Mouse (Mus musculus): ENCODE measurements around the gene Rps26. TPM values are rescaled to one million over a fixed set of nuclear protein-coding genes. Genes with fewer than 3 reads are reported as not detected.
"Not testable (repeated sequence)": the region's sequence is repeated elsewhere in the genome, so short reads cannot be mapped to it uniquely, and the experiment has no call there.

Rps26 gene
- polyA plus RNA-seq, 2 experiments: 1,177 to 1,662 TPM

GRCm38 (mm10) chr10:128621986-128622520 lies 4.5 kb downstream of the Rps26 start:
- 67% methylated on average over 3 of the region's 3 CpGs for WGBS
- no peak for DNase-seq (ENCODE audit: low spot score)
- 0 out of 2 replicates have a peak, but pooled peaks cover 5% of the 10 kb centered on the region for H3K4me1 ChIP-seq (ENCODE audit: control insufficient read depth, insufficient read depth, low read length)

DNA sequence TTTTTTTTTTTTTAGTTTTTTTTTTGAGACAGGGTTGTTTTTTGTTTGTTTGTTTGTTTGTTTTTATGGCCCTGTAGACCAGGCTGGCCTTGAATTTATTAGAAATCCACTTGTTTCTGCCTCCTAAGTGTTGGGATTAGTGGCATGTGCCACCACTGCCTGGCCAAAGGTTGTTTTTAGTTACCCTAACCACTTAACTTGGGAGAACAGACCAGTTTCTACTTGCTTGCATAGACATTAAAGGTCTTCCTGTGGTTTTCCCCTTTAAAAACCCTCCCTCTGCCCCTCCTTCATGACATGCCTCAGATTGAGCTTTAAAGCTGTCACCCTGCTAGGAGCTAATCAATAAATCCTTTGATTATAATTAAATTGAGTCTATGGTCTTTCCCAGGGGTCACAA lies 6.3 kb downstream of the Rps26 start:
- Histone ChIP-seq H3K9me3 (ENCODE audit: control insufficient read depth, low read length) (no peaks in the 10 kb centered on the region), H3K36me3 (ENCODE audit: control insufficient read depth, insufficient read depth, low read length) (peaks cover 25% of the 10 kb centered on the region), H3K9ac (ENCODE audit: low read depth, low read length, severe bottlenecking) (no peak overlapping the region), H3K4me1 (ENCODE audit: control insufficient read depth, insufficient read depth, low read length) (0 out of 2 replicates have a peak, but pooled peaks cover 2% of the 10 kb centered on the region), H3K27me3 (ENCODE audit: control insufficient read depth, insufficient read depth, low read length) (no peaks in the 10 kb centered on the region), H3K4me3 (replicated peaks; ENCODE audit: low read length) (no peak overlapping the region), H3K27ac (replicated peaks; ENCODE audit: low read depth, low read length) (no peak overlapping the region), H3K4me2 (replicated peaks; ENCODE audit: low read depth, low read length, severe bottlenecking) (no peak overlapping the region)
- no peak for TF ChIP-seq POLR2A (IDR thresholded peaks at IDR 0.05; ENCODE audit: borderline replicate concordance, extremely low read depth, insufficient read depth, insufficient read length)
- DNase-seq (ENCODE audit: low spot score) (no peak), ATAC-seq (ENCODE audit: low FRiP score, low read depth) (no peak)

More at GRCm38 (mm10) chr10:128621986-128622520, 4.5 kb downstream of the Rps26 start:
- Histone ChIP-seq H3K27ac (replicated peaks; ENCODE audit: low read depth, low read length) (no peak overlapping the region), H3K36me3 (ENCODE audit: control insufficient read depth, insufficient read depth, low read length) (peaks cover 26% of the 10 kb centered on the region), H3K9ac (ENCODE audit: low read depth, low read length, severe bottlenecking) (no peak overlapping the region), H3K9me3 (ENCODE audit: control insufficient read depth, low read length) (no peaks in the 10 kb centered on the region), H3K4me2 (replicated peaks; ENCODE audit: low read depth, low read length, severe bottlenecking) (no peak overlapping the region), H3K27me3 (ENCODE audit: control insufficient read depth, insufficient read depth, low read length) (no peaks in the 10 kb centered on the region), H3K4me3 (replicated peaks; ENCODE audit: low read length) (no peak overlapping the region)
- no peak for TF ChIP-seq POLR2A (IDR thresholded peaks at IDR 0.05; ENCODE audit: borderline replicate concordance, extremely low read depth, insufficient read depth, insufficient read length)
- ATAC-seq (ENCODE audit: low FRiP score, low read depth): no peak

DNA sequence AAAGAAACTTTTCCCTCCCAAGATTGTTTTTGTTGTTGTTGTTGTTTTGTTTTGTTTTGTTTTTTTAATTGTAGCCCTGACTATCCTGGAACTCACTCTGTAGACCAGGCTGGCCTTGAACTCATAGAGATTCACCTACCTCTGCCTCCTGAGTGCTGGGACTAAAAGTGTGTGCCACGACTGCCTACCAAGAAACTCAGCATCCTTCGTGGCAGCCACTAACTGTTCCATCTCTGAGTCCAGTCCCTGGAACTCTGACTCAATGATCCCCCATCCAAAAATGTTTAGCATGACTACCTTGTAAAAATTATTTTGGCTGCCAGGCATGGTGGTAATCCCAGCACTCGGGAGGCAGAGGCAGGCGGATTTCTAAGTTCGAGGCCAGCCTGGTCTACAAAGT lies 7.4 kb downstream of the Rps26 start:
- H3K9me3 ChIP-seq (ENCODE audit: control insufficient read depth, low read length); ATAC-seq (ENCODE audit: low FRiP score, low read depth): not testable (repeated sequence)
- WGBS: 88% methylated on average over 5 of the region's 5 CpGs

GRCm38 (mm10) chr10:128618570-128618969 lies 8.0 kb downstream of the Rps26 start:
- ATAC-seq (ENCODE audit: low FRiP score, low read depth) (no peak), DNase-seq (ENCODE audit: low spot score) (no peak)
- Histone ChIP-seq H3K4me1 (ENCODE audit: control insufficient read depth, insufficient read depth, low read length) (no peaks in the 10 kb centered on the region), H3K4me3 (replicated peaks; ENCODE audit: low read length) (no peak overlapping the region), H3K36me3 (ENCODE audit: control insufficient read depth, insufficient read depth, low read length) (peaks cover 8% of the 10 kb centered on the region; the same call in 1 of the 2 replicates), H3K4me2 (replicated peaks; ENCODE audit: low read depth, low read length, severe bottlenecking) (no peak overlapping the region), H3K9ac (ENCODE audit: low read depth, low read length, severe bottlenecking) (no peak overlapping the region), H3K9me3 (ENCODE audit: control insufficient read depth, low read length) (no peaks in the 10 kb centered on the region), H3K27ac (replicated peaks; ENCODE audit: low read depth, low read length) (no peak overlapping the region), H3K27me3 (ENCODE audit: control insufficient read depth, insufficient read depth, low read length) (no peaks in the 10 kb centered on the region)
- TF ChIP-seq POLR2A (IDR thresholded peaks at IDR 0.05; ENCODE audit: borderline replicate concordance, extremely low read depth, insufficient read depth, insufficient read length): no peak
- 80% methylated on average over 1 of the region's 1 CpGs for WGBS

More for the DNA sequence above, 7.4 kb downstream of the Rps26 start:
- not testable (repeated sequence) for H3K9ac ChIP-seq (ENCODE audit: low read depth, low read length, severe bottlenecking); H3K4me2 ChIP-seq (replicated peaks; ENCODE audit: low read depth, low read length, severe bottlenecking); H3K27ac ChIP-seq (replicated peaks; ENCODE audit: low read depth, low read length); DNase-seq (ENCODE audit: low spot score); H3K27me3 ChIP-seq (ENCODE audit: control insufficient read depth, insufficient read depth, low read length); H3K4me3 ChIP-seq (replicated peaks; ENCODE audit: low read length); H3K4me1 ChIP-seq (ENCODE audit: control insufficient read depth, insufficient read depth, low read length)
- peaks cover 14% of the 10 kb centered on the region for H3K36me3 ChIP-seq (ENCODE audit: control insufficient read depth, insufficient read depth, low read length)

- not testable (repeated sequence) for H3K4me1 ChIP-seq (ENCODE audit: control insufficient read depth, insufficient read depth, low read length); DNase-seq (ENCODE audit: low spot score)
- 86% methylated on average over 6 of the region's 7 CpGs for WGBS
Measured at GRCm38 (mm10) chr10:128615798-128616448, 10.6 kb downstream of the Rps26 start.

More at GRCm38 (mm10) chr10:128615798-128616448, 10.6 kb downstream of the Rps26 start:
- not testable (repeated sequence) for H3K4me2 ChIP-seq (replicated peaks; ENCODE audit: low read depth, low read length, severe bottlenecking); H3K36me3 ChIP-seq (ENCODE audit: control insufficient read depth, insufficient read depth, low read length); H3K9me3 ChIP-seq (ENCODE audit: control insufficient read depth, low read length); H3K27ac ChIP-seq (replicated peaks; ENCODE audit: low read depth, low read length); H3K4me3 ChIP-seq (replicated peaks; ENCODE audit: low read length); H3K9ac ChIP-seq (ENCODE audit: low read depth, low read length, severe bottlenecking); H3K27me3 ChIP-seq (ENCODE audit: control insufficient read depth, insufficient read depth, low read length); ATAC-seq (ENCODE audit: low FRiP score, low read depth)

All from limb, embryonic 14.5 days (tissue).